Comparison of ENCODE assay signal across 9 mouse cellular contexts in genomic region chr17:23806867-23807266, GRCm38 (mm10). TPM values are rescaled to one million over a fixed set of nuclear protein-coding genes. Genes with fewer than 3 reads are reported as not detected.
DNase-seq lines count a peak whose midpoint lies in the region; ATAC-seq and TF ChIP-seq lines count a peak whose summit lies in the region.
"Had no signal": no experiment of that assay in that cellular context is flagged by ENCODE, and none has a peak within 500 bp of the region (broad histone marks: within the 10 kb centered on the region; RNA-seq: fewer than 3 reads in every experiment).

No protein-coding gene starts in this region.

- no peak overlapping the region for H3K27ac ChIP-seq in liver, adult 2 months (replicated peaks; ENCODE audit: insufficient read depth, low read depth, low read length)
- no peak overlapping the region for H3K27ac ChIP-seq in heart, embryonic 12.5 days (ENCODE audit: poor library complexity, severe bottlenecking)
- H3K27ac ChIP-seq in midbrain, postnatal 0 days (ENCODE audit: low read depth, low read length), result no peak overlapping the region
- H3K27ac ChIP-seq: midbrain, embryonic 12.5 days had no signal

- no peak overlapping the region; the same call in 1 of the 2 replicates for H3K4me3 ChIP-seq in liver, adult 2 months (ENCODE audit: insufficient read depth, low read depth, low read length)
- peak overlapping the region; percentile 1; the same call in 1 of the 2 replicates for H3K4me3 ChIP-seq in heart, embryonic 12.5 days
- no peak overlapping the region for H3K4me3 ChIP-seq in midbrain, postnatal 0 days (ENCODE audit: low read depth, low read length)
- H3K4me3 ChIP-seq: midbrain, embryonic 12.5 days had no signal

- peaks cover 27% of the 10 kb centered on the region for H3K79me2 ChIP-seq in liver, adult 2 months (ENCODE audit: control insufficient read depth, insufficient read depth, low read length)

- H3K9me3 ChIP-seq in heart, embryonic 12.5 days (replicated peaks), result no peaks in the 10 kb centered on the region
- H3K9me3 ChIP-seq in midbrain, postnatal 0 days (ENCODE audit: low read length), result no peaks in the 10 kb centered on the region
- H3K9me3 ChIP-seq: midbrain, embryonic 12.5 days had no signal

- DNase-seq in liver, adult 2 months (ENCODE audit: extremely low read depth, low read depth, low spot score), result no peak
- DNase-seq in liver, result no peak
- DNase-seq in adrenal gland, postnatal 14 days, result peak; percentile 73
- peak; percentile 67 for DNase-seq in kidney, postnatal 10 days
- no peak for DNase-seq in midbrain, postnatal 0 days (ENCODE audit: low spot score)
- no peak for DNase-seq in thymus, adult 18-20 months
- no peak for DNase-seq in gastrocnemius, adult 8-10 months (ENCODE audit: low spot score in 2 of 2)

- WGBS in liver, adult 2 months, result 63% methylated on average over 25 of the region's 25 CpGs
- WGBS in heart, embryonic 12.5 days, result 76% methylated on average over 25 of the region's 25 CpGs
- 76% methylated on average over 25 of the region's 25 CpGs for WGBS in midbrain, postnatal 0 days

- peaks cover 11% of the 10 kb centered on the region; the same call in 1 of the 2 replicates for H3K4me1 ChIP-seq in liver, adult 2 months (ENCODE audit: control insufficient read depth, insufficient read depth, low read length)
- peaks cover 23% of the 10 kb centered on the region for H3K4me1 ChIP-seq in heart, embryonic 12.5 days (replicated peaks)
- peaks cover 5% of the 10 kb centered on the region; the same call in 1 of the 2 replicates for H3K4me1 ChIP-seq in midbrain, postnatal 0 days (ENCODE audit: insufficient read depth, low read length)

- 0 out of 2 replicates have a peak overlapping the region, but pooled peaks have one; percentile 50 for H3K9ac ChIP-seq in liver, adult 2 months (ENCODE audit: low read depth, low read length)
- no peak overlapping the region for H3K9ac ChIP-seq in heart, embryonic 12.5 days
- no peak overlapping the region for H3K9ac ChIP-seq in midbrain, postnatal 0 days (replicated peaks; ENCODE audit: low read length, poor library complexity, severe bottlenecking)
- H3K9ac ChIP-seq: midbrain, embryonic 12.5 days had no signal

- TF ChIP-seq CTCF in liver, adult 2 months (IDR thresholded peaks at IDR 0.05; ENCODE audit: low read depth, low read length), result peak; percentile 44
- no peak for TF ChIP-seq CTCF in midbrain, postnatal 0 days (IDR thresholded peaks at IDR 0.05)

- H3K27me3 ChIP-seq in liver, adult 2 months (ENCODE audit: control insufficient read depth, insufficient read depth, low read length), result no peaks in the 10 kb centered on the region
- H3K27me3 ChIP-seq in heart, embryonic 12.5 days (replicated peaks), result no peaks in the 10 kb centered on the region
- H3K27me3 ChIP-seq in midbrain, postnatal 0 days (ENCODE audit: insufficient read depth, low read length), result no peaks in the 10 kb centered on the region
- H3K27me3 ChIP-seq: midbrain, embryonic 12.5 days had no signal

- peaks cover 45% of the 10 kb centered on the region for H3K36me3 ChIP-seq in liver, adult 2 months (ENCODE audit: control insufficient read depth, insufficient read depth, low read length)
- peaks cover 50% of the 10 kb centered on the region for H3K36me3 ChIP-seq in heart, embryonic 12.5 days
- H3K36me3 ChIP-seq in midbrain, postnatal 0 days (ENCODE audit: insufficient read depth, low read length), result peaks cover 29% of the 10 kb centered on the region

- peak overlapping the region; percentile 37 for H3K4me2 ChIP-seq in heart, embryonic 12.5 days
- H3K4me2 ChIP-seq in midbrain, postnatal 0 days (ENCODE audit: low read depth, low read length, poor library complexity, severe bottlenecking), result peak overlapping the region; percentile 28; the same call in 1 of the 2 replicates

- TF ChIP-seq POLR2A in liver, adult 2 months (IDR thresholded peaks at IDR 0.05; ENCODE audit: extremely low read depth, insufficient read depth, low read length), result no peak

- no peak for ATAC-seq in heart, embryonic 12.5 days (ENCODE audit: insufficient number of reproducible peaks, low FRiP score)
- no peak for ATAC-seq in midbrain, postnatal 0 days (ENCODE audit: low FRiP score)

RNA-seq across cellular contexts. Expression of gene Srrm2, which starts 16.5 kb away (rescaled TPM):
- 33.0 and 46.5 TPM in 2 replicates for total RNA-seq in liver, adult 2 months (2014; rRNA removed)
- polyA plus RNA-seq in liver, adult 2 months (2012; rRNA removed), result 177 and 316 TPM in 2 replicates
- 515 and 599 TPM in 2 replicates for total RNA-seq in adrenal gland, postnatal 14 days (2021)
- polyA plus RNA-seq in heart, embryonic 12.5 days (2016; fragmentation: Nextera tagmentation; extraction: Ambion mirVana), result 399 TPM in 2 replicates
- total RNA-seq in midbrain, postnatal 0 days (2014; rRNA removed), result 162 and 196 TPM in 2 replicates
- 351 and 443 TPM in 2 replicates for polyA plus RNA-seq in midbrain, postnatal 0 days (2015; fragmentation: Nextera tagmentation; extraction: Ambion mirVana)
- 100 to 1,000 TPM; 152 to 180 (median 170) TPM for total RNA-seq in gastrocnemius, adult 8-10 months (2022)

RNA-seq across cellular contexts. Expression of gene Flywch2, which starts 21.0 kb away (rescaled TPM):
- total RNA-seq in liver, adult 2 months (2014; rRNA removed), result 1.5 and 1.8 TPM in 2 replicates
- polyA plus RNA-seq in liver, adult 2 months (2012; rRNA removed), result 1.5 and 2.6 TPM in 2 replicates
- 6.5 and 9.8 TPM in 2 replicates for total RNA-seq in adrenal gland, postnatal 14 days (2021)
- 6.9 and 7.3 TPM in 2 replicates for polyA plus RNA-seq in heart, embryonic 12.5 days (2016; fragmentation: Nextera tagmentation; extraction: Ambion mirVana)
- total RNA-seq in midbrain, postnatal 0 days (2014; rRNA removed), result 94.8 and 96.5 TPM in 2 replicates
- 128 and 133 TPM in 2 replicates for polyA plus RNA-seq in midbrain, postnatal 0 days (2015; fragmentation: Nextera tagmentation; extraction: Ambion mirVana)
- not detected for total RNA-seq in gastrocnemius, adult 8-10 months (2022)

RNA-seq across cellular contexts. Expression of gene Elob, which starts 22.1 kb away (rescaled TPM):
- 153 and 187 TPM in 2 replicates for total RNA-seq in liver, adult 2 months (2014; rRNA removed)
- polyA plus RNA-seq in liver, adult 2 months (2012; rRNA removed), result 276 and 336 TPM in 2 replicates
- total RNA-seq in adrenal gland, postnatal 14 days (2021), result 376 and 380 TPM in 2 replicates
- 878 and 903 TPM in 2 replicates for polyA plus RNA-seq in heart, embryonic 12.5 days (2016; fragmentation: Nextera tagmentation; extraction: Ambion mirVana)
- total RNA-seq in midbrain, postnatal 0 days (2014; rRNA removed), result 1,027 and 1,129 TPM in 2 replicates
- 1,525 and 1,526 TPM in 2 replicates for polyA plus RNA-seq in midbrain, postnatal 0 days (2015; fragmentation: Nextera tagmentation; extraction: Ambion mirVana)
- total RNA-seq in gastrocnemius, adult 8-10 months (2022), result 100 to 1,000 TPM; 403 to 511 (median 426) TPM

RNA-seq across cellular contexts. Expression of gene Prss33, which starts 29.0 kb away (rescaled TPM):
- total RNA-seq in liver, adult 2 months (2014; rRNA removed), result not detected in 2 replicates
- not detected in 2 replicates for polyA plus RNA-seq in liver, adult 2 months (2012; rRNA removed)
- total RNA-seq in adrenal gland, postnatal 14 days (2021), result not detected in 2 replicates
- polyA plus RNA-seq in heart, embryonic 12.5 days (2016; fragmentation: Nextera tagmentation; extraction: Ambion mirVana), result not detected in 2 replicates
- total RNA-seq in midbrain, postnatal 0 days (2014; rRNA removed), result not detected in 2 replicates
- 0.17 TPM in 1 of 2 replicates, not detected in the other for polyA plus RNA-seq in midbrain, postnatal 0 days (2015; fragmentation: Nextera tagmentation; extraction: Ambion mirVana)
- total RNA-seq in gastrocnemius, adult 8-10 months (2022), result not detected

RNA-seq across cellular contexts. Expression of gene Flywch1, which starts 35.5 kb away (rescaled TPM):
- total RNA-seq in liver, adult 2 months (2014; rRNA removed), result 11.1 and 12.6 TPM in 2 replicates
- 13.8 and 14.2 TPM in 2 replicates for polyA plus RNA-seq in liver, adult 2 months (2012; rRNA removed)
- 44.4 and 46.4 TPM in 2 replicates for total RNA-seq in adrenal gland, postnatal 14 days (2021)
- polyA plus RNA-seq in heart, embryonic 12.5 days (2016; fragmentation: Nextera tagmentation; extraction: Ambion mirVana), result 64.1 and 67.5 TPM in 2 replicates
- total RNA-seq in midbrain, postnatal 0 days (2014; rRNA removed), result 248 and 253 TPM in 2 replicates
- polyA plus RNA-seq in midbrain, postnatal 0 days (2015; fragmentation: Nextera tagmentation; extraction: Ambion mirVana), result 188 TPM in 2 replicates
- 10 to 100 TPM; 48.7 to 63.8 (median 54.3) TPM for total RNA-seq in gastrocnemius, adult 8-10 months (2022)

Comparison
In these comparisons a context has a peak if more than half of its experiments do, and no peak if none do; other contexts are left out.
1. DNase-seq: peak in adrenal gland, postnatal 14 days (single experiment) and kidney, postnatal 10 days (single experiment); none in liver, adult 2 months (single experiment), liver (single experiment), midbrain, postnatal 0 days (single experiment), thymus, adult 18-20 months (0 of 2) and gastrocnemius, adult 8-10 months (0 of 2).